Mouse (Mus musculus) kidney, adult 2 months (tissue): ENCODE data around the gene Ntn5.

Experiments used
- CTCF ChIP-seq: fragments of 200-500 bp; conservative IDR thresholded peaks from 2 replicates; pipeline ENCODE4 v1.5.1; 2011; ENCODE audit warnings: low read depth, mild to moderate bottlenecking, control low read depth, low read length, moderate library complexity, mixed read lengths; ENCODE audit not compliant: insufficient read depth, insufficient read length
- POLR2A ChIP-seq: fragments of 200-500 bp; IDR thresholded peaks from one replicate; pipeline ENCODE4 v1.6.1; 2011; ENCODE audit warnings: low read depth, low read length, control low read depth

GRCm38 (mm10) chr7:45660746-45661478, 22.9 kb upstream of the Ntn5 start:
- no peak for TF ChIP-seq POLR2A
- TF ChIP-seq CTCF: no peak
